Mouse (Mus musculus) bone marrow macrophage, adult 2 months (primary cell): ENCODE measurements around the gene Gm9970. TPM values are rescaled to one million over a fixed set of nuclear protein-coding genes. Genes with fewer than 3 reads are reported as not detected.

Experiments
- H3K27ac ChIP-seq: 2 replicates; pipeline ENCODE4 v1.5.1; 2012; ENCODE audit warnings: low read depth, low read length; ENCODE audit not compliant: insufficient read depth
- H3K4me1 ChIP-seq: 2 replicates; pipeline ENCODE4 v1.6.1; 2012; ENCODE audit warnings: low read length; ENCODE audit not compliant: control insufficient read depth, insufficient read depth
- H3K4me3 ChIP-seq: 2 replicates; pipeline ENCODE4 v1.5.1; 2012; ENCODE audit warnings: mild to moderate bottlenecking, low read length, moderate library complexity; ENCODE audit not compliant: insufficient read depth
- CTCF ChIP-seq: IDR thresholded peaks from 2 replicates; pipeline ENCODE4 v1.5.1; 2012; ENCODE audit warnings: low read depth, mild to moderate bottlenecking, low read length, moderate library complexity
- POLR2A ChIP-seq: IDR thresholded peaks from 2 replicates; pipeline ENCODE4 v1.6.1; 2012; ENCODE audit warnings: mild to moderate bottlenecking, low read depth, low read length, borderline replicate concordance
- polyA plus RNA-seq: library from polyadenylated mRNA; stranded (reverse); fragments of >200 nt; gene quantifications from 2 replicates; pipeline ENCODE4 v1.2.4, GENCODE M21; 2012; ENCODE audit not compliant: missing spikeins, insufficient read depth, insufficient read length

The Gm9970 gene
- polyA plus RNA-seq, 1 experiment = not detected

- H3K27ac ChIP-seq = peak overlapping the region; percentile 38
- TF ChIP-seq CTCF (no peak), POLR2A (no peak)
- H3K4me1 ChIP-seq = peaks cover 50% of the 10 kb centered on the region
- no peak overlapping the region for H3K4me3 ChIP-seq
Measured at GRCm38 (mm10) chr5:31198170-31198569, 42.9 kb downstream of the Gm9970 start.

- no peak for TF ChIP-seq CTCF
- TF ChIP-seq POLR2A = no peak
Measured at GRCm38 (mm10) chr5:31197072-31197471, 44.0 kb downstream of the Gm9970 start.

GRCm38 (mm10) chr5:31196207-31196606 lies 44.8 kb downstream of the Gm9970 start:
- peak overlapping the region; percentile 87 for H3K27ac ChIP-seq
- H3K4me3 ChIP-seq = 0 out of 2 replicates have a peak overlapping the region, but pooled peaks have one; percentile 12
- peaks cover 57% of the 10 kb centered on the region for H3K4me1 ChIP-seq
- TF ChIP-seq CTCF (no peak), POLR2A (no peak)

More at GRCm38 (mm10) chr5:31197072-31197471, 44.0 kb downstream of the Gm9970 start:
- no peak overlapping the region for H3K27ac ChIP-seq
- no peak overlapping the region for H3K4me3 ChIP-seq
- H3K4me1 ChIP-seq = peaks cover 50% of the 10 kb centered on the region

GRCm38 (mm10) chr5:31195671-31196070 lies 45.4 kb downstream of the Gm9970 start:
- peak overlapping the region; percentile 87 for H3K27ac ChIP-seq
- peak overlapping the region; percentile 15; the same call in 1 of the 2 replicates for H3K4me3 ChIP-seq
- TF ChIP-seq CTCF (no peak), POLR2A (no peak)
- peaks cover 57% of the 10 kb centered on the region for H3K4me1 ChIP-seq

- Histone ChIP-seq H3K4me3 (no peak overlapping the region), H3K27ac (peak overlapping the region; percentile 87), H3K4me1 (peaks cover 57% of the 10 kb centered on the region)
- TF ChIP-seq CTCF (no peak), POLR2A (no peak)
Measured at GRCm38 (mm10) chr5:31194486-31195485, 46.2 kb downstream of the Gm9970 start.

GRCm38 (mm10) chr5:31193631-31194281 lies 47.3 kb downstream of the Gm9970 start:
- H3K4me1 ChIP-seq = peaks cover 49% of the 10 kb centered on the region
- H3K4me3 ChIP-seq = peak overlapping the region; percentile 96
- TF ChIP-seq POLR2A (no peak), CTCF (no peak)
- H3K27ac ChIP-seq = peak overlapping the region; percentile 77

GRCm38 (mm10) chr5:31192939-31193630 lies 47.9 kb downstream of the Gm9970 start, which contains the start of the genes Snx17 and Eif2b4:
Snx17 (plus strand) TSS chr5:31193227.
Eif2b4 (minus strand) TSS chr5:31193430.
- Histone ChIP-seq H3K4me1 (peaks cover 43% of the 10 kb centered on the region), H3K4me3 (peak within 1 kb of the TSS; percentile 96), H3K27ac (peak within 1 kb of the TSS; percentile 77)
- TF ChIP-seq POLR2A = no peak
- peak; percentile 31; the same call in 1 of the 2 replicates for TF ChIP-seq CTCF

GRCm38 (mm10) chr5:31192045-31192938 lies 48.7 kb downstream of the Gm9970 start:
- Histone ChIP-seq H3K27ac (peak overlapping the region; percentile 30), H3K4me1 (peaks cover 35% of the 10 kb centered on the region), H3K4me3 (peak overlapping the region; percentile 96)
- no peak; the same call in 1 of the 2 replicates for TF ChIP-seq CTCF
- TF ChIP-seq POLR2A = no peak

Other genes starting within 250 kb of the Gm9970 start
- gene Atraid, start 192.9 kb downstream of the Gm9970 start, polyA plus RNA-seq = 114 and 133 TPM in 2 replicates
- gene Slc5a6, start 192.3 kb downstream of the Gm9970 start, polyA plus RNA-seq = 5.5 and 7.5 TPM in 2 replicates
- 4.2 and 4.6 TPM in 2 replicates for gene Cad, start 186.5 kb downstream of the Gm9970 start, polyA plus RNA-seq
- not detected in 2 replicates for gene Dnajc5g, start 134.9 kb downstream of the Gm9970 start, polyA plus RNA-seq
- gene Slc30a3, start 133.0 kb downstream of the Gm9970 start, polyA plus RNA-seq = not detected in 2 replicates
- not detected in 2 replicates for gene Trim54, start 124.5 kb downstream of the Gm9970 start, polyA plus RNA-seq
- not detected in 2 replicates for gene Ucn, start 102.4 kb downstream of the Gm9970 start, polyA plus RNA-seq
- 75.0 and 75.3 TPM in 2 replicates for gene Mpv17, start 87.0 kb downstream of the Gm9970 start, polyA plus RNA-seq
- gene Gm29609, start 61.3 kb downstream of the Gm9970 start, polyA plus RNA-seq = 0.93 and 2.7 TPM in 2 replicates
- 80.4 and 90.2 TPM in 2 replicates for gene Gtf3c2, start 61.1 kb downstream of the Gm9970 start, polyA plus RNA-seq
- gene Snx17, start 48.0 kb downstream of the Gm9970 start, polyA plus RNA-seq = 80.3 and 85.8 TPM in 2 replicates
- gene Eif2b4, start 47.8 kb downstream of the Gm9970 start, polyA plus RNA-seq = 28.3 and 28.9 TPM in 2 replicates
- gene Zfp513, start 38.9 kb downstream of the Gm9970 start, polyA plus RNA-seq = 32.3 and 33.1 TPM in 2 replicates
- gene Ppm1g, start 20.5 kb downstream of the Gm9970 start, polyA plus RNA-seq = 61.2 and 67.7 TPM in 2 replicates
- 84.1 and 85.8 TPM in 2 replicates for gene Nrbp1, start 368 bp downstream of the Gm9970 start, polyA plus RNA-seq
- gene Krtcap3, start 10.5 kb upstream of the Gm9970 start, polyA plus RNA-seq = 4.6 and 8.3 TPM in 2 replicates
- gene Ift172, start 49.9 kb upstream of the Gm9970 start, polyA plus RNA-seq = 36.9 and 45.0 TPM in 2 replicates
- not detected in 2 replicates for gene Fndc4, start 54.8 kb upstream of the Gm9970 start, polyA plus RNA-seq
- not detected in 2 replicates for gene Gckr, start 56.2 kb upstream of the Gm9970 start, polyA plus RNA-seq
- gene Zfp512, start 211.2 kb upstream of the Gm9970 start, polyA plus RNA-seq = 24.8 and 34.2 TPM in 2 replicates
- gene 4930548H24Rik, start 244.5 kb upstream of the Gm9970 start, polyA plus RNA-seq = not detected in 2 replicates